Mouse (Mus musculus) intestine, embryonic 16.5 days (tissue): ENCODE measurements around the gene Gm5294. TPM values are rescaled to one million over a fixed set of nuclear protein-coding genes. Genes with fewer than 3 reads are reported as not detected.

ENCODE experiments used
- ATAC-seq: fragments of 200-750 bp; cut with Nextera tagmentation; 2 replicates; pipeline ENCODE4 v1.8.0; 2017; ENCODE audit warnings: moderate TSS enrichment, moderate library complexity
- H3K27ac ChIP-seq: fragments of 300-500 bp; sonication (generic); 2 replicates; pipeline ENCODE4 v1.5.1; 2014; ENCODE audit warnings: mild to moderate bottlenecking, low read length
- H3K27me3 ChIP-seq: fragments of 300-500 bp; sonication (generic); replicated peaks from 2 replicates; pipeline ENCODE4 v1.6.1; 2014; ENCODE audit warnings: low read length, control low read depth, mixed read lengths; ENCODE audit not compliant: control insufficient read depth, insufficient read depth
- H3K36me3 ChIP-seq: fragments of 300-500 bp; sonication (generic); 2 replicates; pipeline ENCODE4 v1.6.1; 2014; ENCODE audit warnings: low read length, control low read depth; ENCODE audit not compliant: control insufficient read depth, insufficient read depth
- H3K4me1 ChIP-seq: fragments of 300-500 bp; sonication (generic); 2 replicates; pipeline ENCODE4 v1.6.1; 2014; ENCODE audit warnings: low read length, control low read depth, mixed read lengths; ENCODE audit not compliant: control insufficient read depth, insufficient read depth
- H3K4me2 ChIP-seq: fragments of 300-500 bp; sonication (generic); 2 replicates; pipeline ENCODE4 v1.6.1; 2014; ENCODE audit warnings: low read depth, low read length, control low read depth
- H3K4me3 ChIP-seq: fragments of 300-500 bp; sonication (generic); 2 replicates; pipeline ENCODE4 v1.5.1; 2014; ENCODE audit warnings: mild to moderate bottlenecking, low read length
- H3K9ac ChIP-seq: fragments of 300-500 bp; sonication (generic); 2 replicates; pipeline ENCODE4 v1.6.1; 2014; ENCODE audit warnings: low read depth, low read length
- H3K9me3 ChIP-seq: fragments of 300-500 bp; sonication (generic); 2 replicates; pipeline ENCODE4 v1.6.1; 2016; ENCODE audit warnings: low read length, control low read depth; ENCODE audit not compliant: control insufficient read depth
- WGBS: fragments of 180-500 bp; shearing (Covaris S2); extraction: QIAGEN DNeasy Blood & Tissue Kit; methylation state at CpG from one replicate; pipeline ENCODE4 v1.1.7; 2014; 5-methylcytosine and 5-hydroxymethylcytosine counted together
- polyA plus RNA-seq: library from polyadenylated mRNA; unstranded; fragments of >200 nt; fragmentation: Nextera tagmentation; extraction: Ambion mirVana; gene quantifications from 2 replicates; pipeline ENCODE4 v1.2.1, GENCODE M21; 2015

Gene Gm5294
- not detected in 2 replicates for polyA plus RNA-seq

- Histone ChIP-seq H3K9ac (peak within 1 kb of the TSS; percentile 39), H3K4me1 (peaks cover 6% of the 10 kb centered on the region; the same call in 1 of the 2 replicates), H3K4me3 (peak within 1 kb of the TSS; percentile 40), H3K27me3 (peaks cover 37% of the 10 kb centered on the region), H3K9me3 (no peaks in the 10 kb centered on the region), H3K4me2 (peak within 1 kb of the TSS; percentile 68), H3K36me3 (no peaks in the 10 kb centered on the region), H3K27ac (no peak within 1 kb of the TSS)
- 20% methylated on average over 21 of the region's 21 CpGs for WGBS
- ATAC-seq: no peak
These were observed at the start of gene Gm5294 for GRCm38 (mm10) chr5:138819780-138820179. Gene Gm5294, plus strand, starts transcription at chr5:138820080.

DNA sequence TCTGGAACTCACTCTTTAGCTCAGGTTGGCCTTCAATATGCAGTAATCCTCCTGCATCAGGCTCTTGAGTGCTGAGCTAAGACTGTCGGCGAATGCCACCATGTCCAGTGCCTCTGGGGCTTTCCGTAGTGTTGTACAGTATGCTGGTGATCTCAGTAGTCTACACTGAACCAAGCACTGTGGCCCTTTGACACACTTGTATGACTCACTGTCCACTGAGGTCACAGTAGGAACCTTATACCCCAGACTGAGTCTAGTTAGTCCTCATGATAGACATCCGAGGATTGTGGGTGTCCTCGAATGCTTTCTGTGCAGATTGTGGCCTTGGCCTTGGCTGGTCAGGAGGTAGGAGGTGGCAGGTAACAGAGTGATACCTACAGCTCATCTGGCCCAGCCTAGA lies 44.8 kb upstream of the Gm5294 start:
- 90% methylated on average over 5 of the region's 5 CpGs for WGBS
- no peak overlapping the region for H3K27ac ChIP-seq
- H3K36me3 ChIP-seq: no peaks in the 10 kb centered on the region
- no peak overlapping the region for H3K4me3 ChIP-seq
- no peak for ATAC-seq
- H3K9me3 ChIP-seq: no peaks in the 10 kb centered on the region
- no peak overlapping the region for H3K4me2 ChIP-seq
- peaks cover 12% of the 10 kb centered on the region; the same call in 1 of the 2 replicates for H3K4me1 ChIP-seq
- no peak overlapping the region for H3K9ac ChIP-seq
- no peaks in the 10 kb centered on the region for H3K27me3 ChIP-seq

GRCm38 (mm10) chr5:138776346-138776745 lies 43.5 kb upstream of the Gm5294 start:
- Histone ChIP-seq H3K36me3 (no peaks in the 10 kb centered on the region), H3K4me2 (no peak overlapping the region), H3K27ac (no peak overlapping the region), H3K4me1 (peaks cover 12% of the 10 kb centered on the region; the same call in 1 of the 2 replicates), H3K9ac (no peak overlapping the region), H3K9me3 (no peaks in the 10 kb centered on the region), H3K4me3 (no peak overlapping the region), H3K27me3 (no peaks in the 10 kb centered on the region)
- peak; percentile 70 for ATAC-seq
- WGBS: 55% methylated on average over 1 of the region's 1 CpGs

DNA sequence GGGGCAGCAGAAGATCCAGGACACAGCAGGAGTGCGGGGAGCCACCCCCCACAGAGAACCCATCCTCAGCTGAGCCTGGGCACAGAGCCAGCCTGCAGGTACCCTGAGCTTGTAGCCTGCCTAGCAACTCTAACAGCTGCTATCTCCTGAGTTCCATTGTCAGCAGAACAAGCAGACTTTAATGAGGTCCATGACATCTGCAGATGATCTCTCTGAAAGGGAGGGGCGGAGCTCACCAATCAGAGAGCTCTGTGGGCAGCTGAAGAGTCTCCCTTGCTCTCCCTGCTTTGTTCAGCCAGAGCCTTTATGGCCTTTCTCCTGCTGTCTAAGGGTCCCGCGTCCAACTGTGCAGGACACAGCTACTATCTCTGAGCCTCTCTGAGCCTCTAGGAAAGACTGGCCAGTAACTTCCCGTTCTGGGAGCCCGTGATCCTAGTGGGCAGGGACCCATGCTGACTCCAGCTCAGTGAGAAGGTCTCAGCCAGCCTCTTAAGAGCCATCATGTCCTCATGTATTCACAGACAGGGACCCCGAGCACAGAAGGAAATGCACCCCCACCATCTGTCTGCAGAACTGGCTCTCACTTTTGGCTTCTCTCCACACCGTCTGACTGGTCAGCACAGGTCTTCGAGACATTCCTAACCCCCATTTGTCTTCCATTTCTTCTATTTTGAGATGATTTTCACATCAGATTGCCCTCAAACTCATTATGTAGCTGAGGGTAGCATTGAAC lies 41.0 kb upstream of the Gm5294 start:
- ATAC-seq: peak; percentile 66
- Histone ChIP-seq H3K9ac (no peak overlapping the region; the same call in 1 of the 2 replicates), H3K4me2 (no peak overlapping the region), H3K4me3 (no peak overlapping the region), H3K4me1 (peaks cover 12% of the 10 kb centered on the region; the same call in 1 of the 2 replicates), H3K27ac (no peak overlapping the region), H3K9me3 (no peaks in the 10 kb centered on the region), H3K27me3 (no peaks in the 10 kb centered on the region), H3K36me3 (no peaks in the 10 kb centered on the region)
- 49% methylated on average over 9 of the region's 9 CpGs for WGBS

GRCm38 (mm10) chr5:138779655-138780054 lies 40.2 kb upstream of the Gm5294 start:
- Histone ChIP-seq H3K4me2 (no peak overlapping the region), H3K36me3 (no peaks in the 10 kb centered on the region), H3K27ac (no peak overlapping the region), H3K4me1 (peaks cover 12% of the 10 kb centered on the region; the same call in 1 of the 2 replicates), H3K4me3 (no peak overlapping the region), H3K9ac (no peak overlapping the region), H3K27me3 (no peaks in the 10 kb centered on the region), H3K9me3 (no peaks in the 10 kb centered on the region)
- WGBS: 55% methylated on average over 3 of the region's 3 CpGs
- no peak for ATAC-seq

DNA sequence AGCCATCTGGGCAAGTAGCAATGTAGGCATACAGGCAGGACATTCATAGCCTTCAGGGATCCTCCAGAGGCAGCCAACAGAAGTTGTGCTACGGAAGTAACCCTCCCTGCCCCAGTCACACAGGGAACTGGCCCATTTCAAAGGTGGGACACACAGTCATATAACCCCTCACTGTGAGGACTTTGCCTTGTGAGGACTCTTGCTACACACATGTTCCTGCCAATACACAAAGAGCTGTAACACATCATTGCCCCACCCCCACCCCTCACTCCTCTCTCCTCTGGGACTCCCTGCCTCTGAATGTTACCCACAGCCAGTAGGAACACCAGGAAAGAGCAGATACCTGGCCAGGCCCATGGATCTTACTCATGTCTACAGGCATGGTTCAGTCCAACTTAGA lies 37.2 kb upstream of the Gm5294 start:
- Histone ChIP-seq H3K27ac (no peak overlapping the region), H3K4me3 (no peak overlapping the region), H3K27me3 (no peaks in the 10 kb centered on the region), H3K9me3 (no peaks in the 10 kb centered on the region), H3K9ac (no peak overlapping the region), H3K36me3 (no peaks in the 10 kb centered on the region), H3K4me1 (peaks cover 9% of the 10 kb centered on the region; the same call in 1 of the 2 replicates), H3K4me2 (no peak overlapping the region)
- ATAC-seq: no peak
- WGBS: 91% methylated on average over 1 of the region's 1 CpGs

DNA sequence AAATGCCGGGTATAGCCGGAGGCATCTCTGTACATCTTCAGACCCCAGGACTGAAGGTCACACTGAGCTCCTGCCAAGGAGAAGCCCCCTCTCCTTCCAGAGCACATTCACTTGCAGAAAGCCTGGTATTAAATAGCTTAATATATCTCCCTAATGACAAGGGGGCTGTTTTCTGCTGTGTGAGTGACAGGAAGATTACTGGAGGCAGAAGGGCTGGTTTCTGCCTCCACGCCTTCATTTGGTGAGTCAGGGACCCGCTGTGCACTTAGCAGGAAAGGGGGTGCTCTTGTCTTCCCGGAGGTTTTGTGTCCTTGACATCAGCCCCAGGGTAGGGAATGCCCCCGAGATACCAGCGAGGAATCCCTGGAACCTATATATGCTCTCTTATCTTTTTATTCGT lies 36.7 kb upstream of the Gm5294 start:
- Histone ChIP-seq H3K4me2 (no peak overlapping the region), H3K9me3 (no peaks in the 10 kb centered on the region), H3K36me3 (no peaks in the 10 kb centered on the region), H3K27ac (no peak overlapping the region), H3K9ac (no peak overlapping the region), H3K4me3 (no peak overlapping the region), H3K27me3 (no peaks in the 10 kb centered on the region), H3K4me1 (peaks cover 9% of the 10 kb centered on the region; the same call in 1 of the 2 replicates)
- no peak for ATAC-seq
- 66% methylated on average over 8 of the region's 8 CpGs for WGBS

DNA sequence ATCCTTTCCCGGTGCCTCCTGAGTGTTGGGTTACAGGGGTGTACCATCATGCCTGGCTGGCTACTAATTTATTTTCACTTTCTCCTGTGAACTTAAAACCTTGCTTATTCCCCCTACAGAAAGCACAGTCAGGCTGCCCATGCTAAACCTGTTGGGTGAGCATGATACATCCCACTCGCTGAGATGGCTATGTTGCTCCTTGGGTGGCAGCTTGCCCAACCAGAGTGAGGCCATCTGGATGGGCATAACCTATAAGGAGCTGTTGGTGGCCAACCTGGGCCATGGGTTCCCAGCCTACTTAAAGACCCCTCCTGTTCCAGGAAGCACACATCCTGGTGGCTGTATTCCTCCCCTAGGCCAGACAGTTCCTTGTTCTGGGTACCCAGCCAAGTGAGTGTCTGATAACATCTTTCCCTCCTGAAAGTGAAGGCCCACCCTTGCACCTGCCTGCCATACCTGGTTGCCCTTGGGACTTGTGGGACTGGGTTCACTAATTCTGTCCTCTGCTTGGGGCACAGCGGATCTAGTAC lies 33.8 kb upstream of the Gm5294 start:
- WGBS: 85% methylated on average over 3 of the region's 3 CpGs
- peaks cover 2% of the 10 kb centered on the region; the same call in 1 of the 2 replicates for H3K4me1 ChIP-seq
- H3K9ac ChIP-seq: no peak overlapping the region
- no peak overlapping the region for H3K27ac ChIP-seq
- H3K27me3 ChIP-seq: no peaks in the 10 kb centered on the region
- no peak for ATAC-seq
- H3K36me3 ChIP-seq: no peaks in the 10 kb centered on the region
- H3K4me2 ChIP-seq: no peak overlapping the region
- no peaks in the 10 kb centered on the region for H3K9me3 ChIP-seq
- no peak overlapping the region for H3K4me3 ChIP-seq

DNA sequence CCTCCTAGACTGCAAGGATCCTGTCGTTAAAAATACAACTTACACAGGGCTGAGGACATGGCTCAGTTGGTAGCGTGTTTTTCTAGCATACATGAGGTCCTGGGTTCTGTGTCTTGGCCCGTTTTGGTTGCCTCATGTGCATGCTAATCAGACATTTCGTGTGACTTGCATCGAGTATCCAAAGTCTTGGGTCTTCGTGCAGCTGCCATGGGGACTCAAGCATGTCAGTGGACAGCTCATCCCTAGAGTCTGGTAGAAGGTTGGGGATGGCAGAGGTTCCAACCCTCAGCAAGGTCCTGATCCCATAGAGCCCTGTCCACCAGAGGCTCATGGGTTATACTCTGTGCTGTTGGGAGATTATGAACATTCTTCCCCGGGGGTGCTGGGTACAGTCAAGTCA lies 32.2 kb upstream of the Gm5294 start:
- no peaks in the 10 kb centered on the region for H3K27me3 ChIP-seq
- no peak overlapping the region for H3K9ac ChIP-seq
- H3K4me1 ChIP-seq: peaks cover 2% of the 10 kb centered on the region; the same call in 1 of the 2 replicates
- ATAC-seq: no peak
- no peaks in the 10 kb centered on the region for H3K36me3 ChIP-seq
- no peak overlapping the region for H3K4me2 ChIP-seq
- no peaks in the 10 kb centered on the region for H3K9me3 ChIP-seq
- no peak overlapping the region for H3K4me3 ChIP-seq
- 88% methylated on average over 7 of the region's 7 CpGs for WGBS
- H3K27ac ChIP-seq: no peak overlapping the region
